Mouse (Mus musculus) adrenal gland, postnatal 14 days (tissue): ENCODE results near the gene Maml2. TPM values are rescaled to one million over a fixed set of nuclear protein-coding genes. Genes with fewer than 3 reads are reported as not detected.

Source experiments
- DNase-seq: peaks from one replicate; pipeline ENCODE4 v3.0.0; 2021; ENCODE audit warnings: mixed read lengths
- total RNA-seq: library from RNA; stranded (reverse); gene quantifications from 2 replicates; pipeline ENCODE4 v1.2.3, GENCODE M21; 2021

Gene Maml2
- total RNA-seq, 1 experiment from 2014 or later: 6.1 TPM

- DNase-seq: no peak
Observed at GRCm38 (mm10) chr9:13535803-13536202, 238.0 kb downstream of the Maml2 start.

- peak; percentile 31 for DNase-seq
Observed at GRCm38 (mm10) chr9:13536419-13537261, 238.9 kb downstream of the Maml2 start.

DNA sequence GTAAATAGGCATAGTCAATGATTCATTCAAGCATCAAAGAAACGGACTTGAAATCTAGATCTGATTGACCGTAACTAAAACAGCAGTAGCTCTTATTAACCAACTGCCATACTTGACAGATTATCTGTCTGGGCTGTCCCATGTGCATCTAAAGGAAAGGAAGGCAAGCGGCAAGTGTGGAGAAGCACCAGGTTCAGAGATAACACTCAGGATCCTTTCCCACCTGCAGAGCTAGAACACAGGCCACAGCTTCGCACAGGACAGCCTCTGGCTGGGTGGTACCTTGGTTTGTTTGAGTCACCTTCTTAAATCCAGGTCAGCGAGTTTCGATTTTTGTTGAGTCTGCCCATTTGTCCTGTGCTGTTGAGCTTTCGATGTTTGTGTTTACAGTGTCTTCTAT lies 240.4 kb downstream of the Maml2 start:
- no peak for DNase-seq

GRCm38 (mm10) chr9:13539535-13539934 lies 241.8 kb downstream of the Maml2 start:
- no peak for DNase-seq

DNA sequence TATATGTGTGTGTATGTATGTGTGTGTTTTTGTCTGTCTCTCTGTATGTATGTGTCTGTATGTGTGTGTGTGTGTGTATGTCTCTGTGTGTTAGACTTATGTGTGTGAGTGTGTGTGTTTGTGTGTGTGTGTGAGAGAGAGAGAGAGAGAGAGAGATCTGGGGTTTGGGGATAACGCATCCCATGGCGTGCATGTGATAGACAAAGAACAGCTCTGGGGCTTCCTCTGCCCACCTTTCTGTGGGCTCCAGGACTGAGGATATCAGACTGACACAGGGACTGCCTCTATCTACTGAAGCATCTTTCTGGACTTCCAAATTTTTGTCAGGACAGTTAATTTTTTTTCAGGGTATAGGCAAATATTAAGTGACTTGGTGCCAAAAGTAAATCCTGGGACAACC lies 242.5 kb downstream of the Maml2 start:
- DNase-seq: no peak

DNA sequence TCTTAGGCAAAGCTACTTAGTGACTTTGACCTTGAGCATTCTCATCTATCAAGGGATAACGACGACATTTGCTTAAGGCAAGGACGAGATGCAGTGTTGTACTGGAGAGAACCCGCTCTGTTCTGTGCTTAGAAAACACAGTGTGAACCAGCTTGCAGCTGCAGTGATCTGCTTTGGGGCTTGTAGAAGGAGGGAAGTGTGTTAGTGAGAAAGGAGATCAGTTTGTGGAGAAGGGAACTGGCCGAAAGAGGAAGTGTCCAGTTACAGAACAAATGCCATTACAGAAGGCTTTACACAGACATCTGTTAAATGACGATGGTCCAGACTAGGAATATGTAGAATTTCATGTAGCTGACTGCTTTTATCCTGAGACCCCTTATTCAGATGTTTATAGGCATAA lies 243.0 kb downstream of the Maml2 start:
- DNase-seq: no peak

GRCm38 (mm10) chr9:13543167-13543566 lies 245.4 kb downstream of the Maml2 start:
- DNase-seq: no peak

DNA sequence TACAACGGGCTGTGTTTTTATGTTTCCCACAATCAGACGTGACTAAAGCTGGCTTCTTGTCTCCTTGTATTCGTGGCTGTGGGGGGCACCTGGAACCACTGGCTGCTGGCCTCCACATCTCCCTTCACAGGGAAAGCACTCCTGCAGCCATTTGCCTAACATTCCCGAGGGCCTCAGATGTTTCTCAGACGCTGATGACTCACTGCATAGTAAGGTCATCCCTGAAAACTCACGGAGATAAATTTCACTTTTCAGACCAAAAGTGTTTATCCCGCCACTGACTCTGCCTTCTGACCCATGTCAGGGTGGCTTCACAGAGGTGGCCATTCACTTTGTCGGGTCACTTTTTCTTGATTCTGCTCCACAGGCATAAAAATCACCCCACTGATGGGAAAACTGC lies 246.4 kb downstream of the Maml2 start:
- peak; percentile 36 for DNase-seq

GRCm38 (mm10) chr9:13545726-13546125 lies 248.0 kb downstream of the Maml2 start:
- DNase-seq: no peak

GRCm38 (mm10) chr9:13549911-13550310 lies 252.2 kb downstream of the Maml2 start:
- DNase-seq: no peak

DNA sequence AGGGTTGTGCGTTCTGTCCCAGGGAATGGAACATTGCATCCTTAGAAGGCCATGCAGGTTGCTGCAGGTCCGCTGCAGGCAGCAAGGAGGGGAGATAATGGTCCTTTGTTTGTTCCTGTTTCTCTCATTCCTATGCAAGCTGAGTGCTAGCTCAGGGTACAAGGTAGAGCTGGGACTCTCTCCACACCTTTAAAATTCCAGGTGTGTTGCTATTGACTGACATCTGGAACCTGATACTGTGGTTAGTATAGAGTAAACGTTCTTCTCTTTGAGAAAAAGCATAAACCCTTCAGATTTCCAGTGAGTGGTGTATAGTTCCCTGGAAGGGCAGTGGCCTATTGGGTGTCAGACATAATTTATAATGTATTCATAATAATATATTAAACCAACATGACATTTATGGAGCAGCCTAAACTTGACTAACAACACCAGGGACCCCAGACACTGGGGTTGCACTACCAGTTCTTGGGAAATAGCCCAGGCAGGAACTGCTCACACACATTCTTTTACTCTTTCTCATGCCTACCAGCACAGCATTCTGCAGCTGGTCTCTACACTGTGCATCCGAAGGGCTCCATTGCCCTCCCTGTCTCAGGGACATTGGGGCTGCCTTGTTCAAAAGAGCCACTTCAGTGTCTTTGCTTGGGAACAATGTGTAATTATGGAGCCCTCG lies 254.8 kb downstream of the Maml2 start:
- DNase-seq: no peak

- DNase-seq: no peak
Observed at GRCm38 (mm10) chr9:13554773-13555172, 257.0 kb downstream of the Maml2 start.

- no peak for DNase-seq
Observed at GRCm38 (mm10) chr9:13555973-13556481, 258.3 kb downstream of the Maml2 start.

DNA sequence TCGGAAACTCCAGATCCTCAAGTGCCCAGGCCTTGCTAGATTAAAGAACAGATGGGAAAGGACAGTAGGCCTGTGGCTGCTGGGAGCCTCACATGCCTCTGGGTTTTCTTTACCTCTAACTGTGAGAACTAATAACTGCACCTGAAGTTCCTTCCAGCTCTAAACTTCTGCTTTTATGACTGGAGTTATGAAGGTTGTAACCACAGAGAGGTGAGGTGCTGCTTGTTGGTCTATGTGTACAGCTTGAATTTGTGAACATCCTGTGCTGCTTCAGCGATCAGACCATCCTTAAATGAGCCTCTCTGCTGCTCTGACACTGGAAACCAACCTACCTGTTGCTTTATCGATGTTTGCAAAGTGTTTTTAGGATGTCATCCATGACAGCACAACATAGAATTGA lies 258.9 kb downstream of the Maml2 start:
- DNase-seq: no peak

DNA sequence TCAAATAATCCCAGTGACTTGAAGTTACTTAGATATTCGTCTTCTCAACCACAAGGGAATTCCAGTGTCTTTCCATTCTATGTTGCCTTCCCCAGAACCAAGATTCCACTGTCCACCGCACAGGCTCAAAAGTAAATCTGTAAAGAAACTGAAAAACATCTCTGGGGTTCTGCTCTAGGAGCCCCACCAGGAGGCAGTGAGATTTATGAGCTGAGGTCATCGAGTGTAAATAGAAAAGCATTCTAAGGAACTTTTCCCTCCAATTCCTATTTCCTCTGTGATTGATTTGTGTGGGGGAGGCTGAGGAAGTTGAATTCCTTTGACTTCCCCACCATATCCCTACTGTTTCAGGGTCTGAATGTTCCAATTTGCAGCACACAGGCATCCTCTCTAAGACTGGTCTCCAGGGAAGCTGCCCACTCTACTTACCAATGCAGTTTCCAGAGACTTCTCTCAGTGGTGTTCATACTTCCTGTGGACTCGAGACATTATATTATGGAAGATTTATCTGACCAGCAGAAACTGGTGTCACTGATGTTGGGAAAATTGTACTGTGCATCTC lies 261.1 kb downstream of the Maml2 start:
- no peak for DNase-seq

DNA sequence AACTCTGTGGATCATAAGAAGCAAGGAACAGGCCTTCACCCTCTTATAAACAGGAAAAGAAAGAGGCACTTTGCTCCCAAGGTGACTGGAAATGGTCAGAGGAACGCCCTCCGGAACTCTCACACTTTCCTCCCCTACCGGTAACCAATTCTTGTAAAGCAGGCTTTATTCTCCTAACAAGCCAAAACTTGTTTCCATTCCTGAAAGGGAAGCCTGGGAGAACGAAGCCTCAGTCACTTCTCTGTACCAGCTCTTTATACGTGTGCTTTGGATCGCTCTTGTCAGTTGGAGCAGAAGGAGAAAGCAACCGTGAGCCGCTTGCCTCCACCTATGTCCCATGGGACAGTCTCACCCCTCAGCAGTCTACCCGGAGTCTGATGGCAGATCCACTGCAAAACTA lies 262.9 kb downstream of the Maml2 start:
- no peak for DNase-seq

DNA sequence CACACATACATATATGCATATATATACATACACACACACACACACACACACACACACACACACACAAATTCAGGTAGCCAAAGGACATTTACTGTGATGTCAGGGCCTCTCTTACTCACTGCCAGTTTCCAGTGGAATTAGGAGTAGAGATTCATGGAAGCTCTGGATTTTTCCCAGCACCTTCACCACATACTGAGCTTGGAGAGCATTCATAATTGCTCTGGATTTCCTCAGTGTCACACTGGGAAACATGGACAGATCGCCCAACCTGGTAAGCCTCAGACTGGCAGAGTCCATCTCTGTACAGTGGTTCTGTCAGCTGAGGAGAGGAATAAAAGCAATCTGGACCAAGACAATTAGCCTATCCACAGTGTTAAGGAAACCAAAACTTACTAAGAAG lies 263.6 kb downstream of the Maml2 start:
- DNase-seq: no peak

GRCm38 (mm10) chr9:13563475-13564414 lies 266.0 kb downstream of the Maml2 start:
- DNase-seq: peak; percentile 70

- no peak for DNase-seq
Observed at GRCm38 (mm10) chr9:13565343-13566019, 267.7 kb downstream of the Maml2 start.

DNA sequence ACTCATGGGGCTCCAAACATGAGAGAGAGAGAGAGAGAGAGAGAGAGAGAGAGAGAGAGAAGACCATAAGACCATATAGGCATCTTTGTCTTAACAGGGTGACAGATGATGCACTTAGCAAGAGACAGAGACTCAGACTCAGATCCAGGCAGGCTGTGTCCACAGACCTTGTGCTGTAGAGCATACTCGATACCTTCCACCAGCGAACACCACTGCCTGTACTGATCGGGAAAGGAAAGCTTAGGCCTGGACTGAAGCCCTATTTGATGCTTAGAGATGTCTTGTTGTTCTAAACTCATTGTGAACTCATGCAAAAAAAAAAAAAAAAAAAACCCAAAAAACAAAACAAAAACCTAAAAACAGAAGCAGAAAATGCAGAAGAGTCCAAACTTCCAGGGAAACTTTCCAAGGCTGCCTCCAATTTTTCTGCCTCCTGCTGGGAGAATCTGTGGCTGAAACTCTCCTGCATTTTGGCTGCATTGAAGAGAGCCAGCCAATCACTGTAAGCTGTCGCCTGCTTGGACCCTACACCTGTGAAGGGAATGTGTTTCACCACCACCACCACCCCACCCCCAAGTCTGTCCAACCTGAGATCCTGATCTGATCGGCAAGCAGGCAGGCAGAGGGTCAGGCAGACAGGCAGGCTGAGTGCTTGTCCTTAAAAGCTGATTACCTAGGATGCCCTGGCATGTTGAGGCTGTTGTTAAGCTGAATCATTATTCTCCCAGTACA lies 268.6 kb downstream of the Maml2 start:
- DNase-seq: no peak

DNA sequence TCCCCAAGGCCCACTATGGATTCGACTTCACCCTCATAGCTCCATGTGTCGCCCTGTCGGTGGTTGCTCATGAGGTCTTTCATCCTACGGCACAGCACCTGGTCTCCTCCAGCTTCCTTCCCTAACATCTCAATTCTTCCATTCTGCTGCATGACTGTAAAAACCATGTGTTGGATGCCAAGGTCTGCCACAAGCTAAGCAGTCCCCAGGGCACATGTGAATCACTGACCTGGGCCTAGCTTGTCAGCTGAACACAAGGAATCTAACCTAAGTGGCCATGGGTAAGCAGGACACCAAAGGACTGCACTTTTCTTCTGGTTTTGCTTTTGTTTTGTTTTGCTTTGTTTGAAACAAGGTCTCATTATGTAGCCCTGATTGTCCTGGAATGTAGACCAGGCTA lies 271.3 kb downstream of the Maml2 start:
- no peak for DNase-seq
